Comparison of ENCODE assay signal across 8 mouse cellular contexts in genomic region chr15:98608784-98609250, GRCm38 (mm10). TPM values are rescaled to one million over a fixed set of nuclear protein-coding genes. Genes with fewer than 3 reads are reported as not detected.
DNase-seq lines count a peak whose midpoint lies in the region; ATAC-seq and TF ChIP-seq lines count a peak whose summit lies in the region.

No protein-coding gene starts in this region.

- no peak for TF ChIP-seq POLR2A in ES-Bruce4 (IDR thresholded peaks at IDR 0.05; ENCODE audit: insufficient read depth, low read length)

- peak; percentile 74 for DNase-seq in forebrain, embryonic 11.5 days (ENCODE audit: low spot score)
- DNase-seq in lung, postnatal 4 days = peak; percentile 41 to 43
- DNase-seq in thymus, adult 18-20 months = peak; percentile 30 to 50
- DNase-seq in layer of hippocampus, postnatal 36 days = no peak

- peaks cover 13% of the 10 kb centered on the region for H3K27me3 ChIP-seq in erythroblast, embryonic 14.5 days (ENCODE audit: control insufficient read depth)
- H3K27me3 ChIP-seq in ES-Bruce4 (ENCODE audit: control insufficient read depth, insufficient read depth, low read length, poor library complexity, severe bottlenecking) = peaks cover 10% of the 10 kb centered on the region
- no peaks in the 10 kb centered on the region for H3K27me3 ChIP-seq in forebrain, embryonic 11.5 days (ENCODE audit: control insufficient read depth, insufficient read depth, low read length)
- no peaks in the 10 kb centered on the region for H3K27me3 ChIP-seq in intestine, postnatal 0 days (replicated peaks; ENCODE audit: control insufficient read depth, insufficient read depth, low read length)

- H3K9me3 ChIP-seq in erythroblast, embryonic 14.5 days (ENCODE audit: control insufficient read depth, low read length) = peaks cover 11% of the 10 kb centered on the region
- H3K9me3 ChIP-seq in ES-Bruce4 (replicated peaks; ENCODE audit: control insufficient read depth, insufficient read depth, low read length, poor library complexity, severe bottlenecking) = no peaks in the 10 kb centered on the region
- no peaks in the 10 kb centered on the region for H3K9me3 ChIP-seq in forebrain, embryonic 11.5 days (ENCODE audit: control insufficient read depth, low read length)
- no peaks in the 10 kb centered on the region for H3K9me3 ChIP-seq in intestine, postnatal 0 days (ENCODE audit: control insufficient read depth)

- peak overlapping the region; percentile 86 for H3K4me3 ChIP-seq in erythroblast, embryonic 14.5 days (replicated peaks)
- H3K4me3 ChIP-seq in ES-Bruce4 (ENCODE audit: low read depth, low read length) = peak overlapping the region; percentile 79
- H3K4me3 ChIP-seq in forebrain, embryonic 11.5 days (ENCODE audit: low read depth, low read length) = peak overlapping the region; percentile 84
- H3K4me3 ChIP-seq in intestine, postnatal 0 days (ENCODE audit: low read depth, low read length) = peak overlapping the region; percentile 86

- WGBS in forebrain, embryonic 11.5 days = under 1% methylated on average over 14 of the region's 26 CpGs
- WGBS in intestine, postnatal 0 days = 1% methylated on average over 12 of the region's 26 CpGs

- H3K36me3 ChIP-seq in erythroblast, embryonic 14.5 days (ENCODE audit: control insufficient read depth) = peaks cover 31% of the 10 kb centered on the region
- H3K36me3 ChIP-seq in ES-Bruce4 (ENCODE audit: control insufficient read depth, insufficient read depth, low read length, poor library complexity, severe bottlenecking) = no peaks in the 10 kb centered on the region
- peaks cover 1% of the 10 kb centered on the region; the same call in 1 of the 2 replicates for H3K36me3 ChIP-seq in forebrain, embryonic 11.5 days (ENCODE audit: control insufficient read depth, insufficient read depth, low read length)
- H3K36me3 ChIP-seq in intestine, postnatal 0 days (ENCODE audit: control insufficient read depth, insufficient read depth) = peaks cover 10% of the 10 kb centered on the region; the same call in 1 of the 2 replicates

- peak overlapping the region; percentile 85 for H3K9ac ChIP-seq in ES-Bruce4 (ENCODE audit: low read depth, poor library complexity, severe bottlenecking)
- H3K9ac ChIP-seq in forebrain, embryonic 11.5 days (ENCODE audit: low read length) = peak overlapping the region; percentile 92
- H3K9ac ChIP-seq in intestine, postnatal 0 days (ENCODE audit: low read depth, low read length) = peak overlapping the region; percentile 90

- H3K4me1 ChIP-seq in erythroblast, embryonic 14.5 days (ENCODE audit: control insufficient read depth) = peaks cover 69% of the 10 kb centered on the region
- no peaks in the 10 kb centered on the region for H3K4me1 ChIP-seq in ES-Bruce4 (ENCODE audit: control insufficient read depth, insufficient read depth, low read length)
- peaks cover 19% of the 10 kb centered on the region; the same call in 1 of the 2 replicates for H3K4me1 ChIP-seq in forebrain, embryonic 11.5 days (replicated peaks; ENCODE audit: control insufficient read depth, insufficient read depth, low read length)
- H3K4me1 ChIP-seq in intestine, postnatal 0 days (replicated peaks; ENCODE audit: control insufficient read depth, insufficient read depth, low read length) = peaks cover 3% of the 10 kb centered on the region; the same call in 1 of the 2 replicates

- no peak for TF ChIP-seq CTCF in ES-Bruce4 (IDR thresholded peaks at IDR 0.05; ENCODE audit: low read depth, low read length)
- no peak for TF ChIP-seq CTCF in intestine, postnatal 0 days (IDR thresholded peaks at IDR 0.05; ENCODE audit: low read depth)

- H3K4me2 ChIP-seq in forebrain, embryonic 11.5 days (ENCODE audit: low read depth, low read length, severe bottlenecking) = peak overlapping the region; percentile 93
- peak overlapping the region; percentile 78 for H3K4me2 ChIP-seq in intestine, postnatal 0 days (replicated peaks; ENCODE audit: low read depth)

- H3K27ac ChIP-seq in ES-Bruce4 (ENCODE audit: insufficient read depth, low read length) = no peak overlapping the region
- peak overlapping the region; percentile 76 for H3K27ac ChIP-seq in forebrain, embryonic 11.5 days (ENCODE audit: low read depth, low read length)
- H3K27ac ChIP-seq in intestine, postnatal 0 days (ENCODE audit: low read depth, low read length) = peak overlapping the region; percentile 97

- no peak; the same call in 1 of the 2 replicates for ATAC-seq in erythroblast, adult 5-6 weeks (replicated peaks; ENCODE audit: low FRiP score, poor library complexity, severe bottlenecking)
- ATAC-seq in forebrain, embryonic 11.5 days (replicated peaks; ENCODE audit: low FRiP score) = peak; percentile 18
- ATAC-seq in intestine, postnatal 0 days = peak; percentile 43

- no peak for TF ChIP-seq EP300 in ES-Bruce4 (IDR thresholded peaks at IDR 0.05; ENCODE audit: insufficient read depth, low read depth, low read length)

RNA-seq across cellular contexts. Expression of gene Adcy6, which starts 1.1 kb away (rescaled TPM):
- polyA plus RNA-seq in erythroblast, embryonic 14.5 days (2012) = 1.6 TPM in 2 replicates
- 4.8 and 26.8 TPM in 2 replicates for total RNA-seq in erythroblast, adult 5-6 weeks (2015; ENCODE audit: low replicate concordance)
- total RNA-seq in erythroblast, adult 5-6 weeks (2017; ENCODE audit: low replicate concordance) = 33.2 and 42.9 TPM in 2 replicates
- polyA plus RNA-seq in ES-Bruce4 (2011; ENCODE audit: insufficient read depth, insufficient read length, low read depth, missing spikeins) = 12.5 and 12.8 TPM in 2 replicates
- polyA plus RNA-seq in forebrain, embryonic 11.5 days (2014; fragmentation: Nextera tagmentation; extraction: Ambion mirVana) = 11.2 and 12.3 TPM in 2 replicates
- 10.6 and 11.1 TPM in 2 replicates for polyA plus RNA-seq in intestine, postnatal 0 days (2015; fragmentation: Nextera tagmentation; extraction: Ambion mirVana)
- 10 to 100 TPM; 43.7 to 48.8 TPM for total RNA-seq in layer of hippocampus, postnatal 36 days (2021)

RNA-seq across cellular contexts. Expression of gene Cacnb3, which starts 21.8 kb away (rescaled TPM):
- not detected in 2 replicates for polyA plus RNA-seq in erythroblast, embryonic 14.5 days (2012)
- not detected in 2 replicates for total RNA-seq in erythroblast, adult 5-6 weeks (2015; ENCODE audit: low replicate concordance)
- not detected in 2 replicates for total RNA-seq in erythroblast, adult 5-6 weeks (2017; ENCODE audit: low replicate concordance)
- 16.8 and 18.7 TPM in 2 replicates for polyA plus RNA-seq in ES-Bruce4 (2011; ENCODE audit: insufficient read depth, insufficient read length, low read depth, missing spikeins)
- polyA plus RNA-seq in forebrain, embryonic 11.5 days (2014; fragmentation: Nextera tagmentation; extraction: Ambion mirVana) = 45.3 and 46.9 TPM in 2 replicates
- 9.3 and 10.3 TPM in 2 replicates for polyA plus RNA-seq in intestine, postnatal 0 days (2015; fragmentation: Nextera tagmentation; extraction: Ambion mirVana)
- total RNA-seq in layer of hippocampus, postnatal 36 days (2021) = 100 to 1,000 TPM; 198 to 206 TPM

RNA-seq across cellular contexts. Expression of gene 4930415O20Rik, which starts 38.0 kb away (rescaled TPM):
- not detected in 2 replicates for polyA plus RNA-seq in erythroblast, embryonic 14.5 days (2012)
- total RNA-seq in erythroblast, adult 5-6 weeks (2015; ENCODE audit: low replicate concordance) = not detected in 2 replicates
- not detected in 2 replicates for total RNA-seq in erythroblast, adult 5-6 weeks (2017; ENCODE audit: low replicate concordance)
- polyA plus RNA-seq in ES-Bruce4 (2011; ENCODE audit: insufficient read depth, insufficient read length, low read depth, missing spikeins) = 1.7 and 2.6 TPM in 2 replicates
- polyA plus RNA-seq in forebrain, embryonic 11.5 days (2014; fragmentation: Nextera tagmentation; extraction: Ambion mirVana) = not detected in 2 replicates
- polyA plus RNA-seq in intestine, postnatal 0 days (2015; fragmentation: Nextera tagmentation; extraction: Ambion mirVana) = not detected in 2 replicates
- total RNA-seq in layer of hippocampus, postnatal 36 days (2021) = not detected

RNA-seq across cellular contexts. Expression of gene Ccnt1, which starts 38.1 kb away (rescaled TPM):
- 0.41 and 0.61 TPM in 2 replicates for polyA plus RNA-seq in erythroblast, embryonic 14.5 days (2012)
- 23.8 and 41.1 TPM in 2 replicates for total RNA-seq in erythroblast, adult 5-6 weeks (2015; ENCODE audit: low replicate concordance)
- total RNA-seq in erythroblast, adult 5-6 weeks (2017; ENCODE audit: low replicate concordance) = 37.2 and 38.3 TPM in 2 replicates
- 66.8 and 73.1 TPM in 2 replicates for polyA plus RNA-seq in ES-Bruce4 (2011; ENCODE audit: insufficient read depth, insufficient read length, low read depth, missing spikeins)
- 62.2 and 67.0 TPM in 2 replicates for polyA plus RNA-seq in forebrain, embryonic 11.5 days (2014; fragmentation: Nextera tagmentation; extraction: Ambion mirVana)
- 21.1 and 25.0 TPM in 2 replicates for polyA plus RNA-seq in intestine, postnatal 0 days (2015; fragmentation: Nextera tagmentation; extraction: Ambion mirVana)
- total RNA-seq in layer of hippocampus, postnatal 36 days (2021) = 10 to 100 TPM; 37.5 to 49.6 TPM

RNA-seq across cellular contexts. Expression of gene Ddx23, which starts 53.9 kb away (rescaled TPM):
- polyA plus RNA-seq in erythroblast, embryonic 14.5 days (2012) = 7.9 and 8.4 TPM in 2 replicates
- 9.4 and 10.4 TPM in 2 replicates for total RNA-seq in erythroblast, adult 5-6 weeks (2015; ENCODE audit: low replicate concordance)
- total RNA-seq in erythroblast, adult 5-6 weeks (2017; ENCODE audit: low replicate concordance) = 32.3 and 40.2 TPM in 2 replicates
- polyA plus RNA-seq in ES-Bruce4 (2011; ENCODE audit: insufficient read depth, insufficient read length, low read depth, missing spikeins) = 121 TPM in 2 replicates
- polyA plus RNA-seq in forebrain, embryonic 11.5 days (2014; fragmentation: Nextera tagmentation; extraction: Ambion mirVana) = 24.2 and 31.2 TPM in 2 replicates
- polyA plus RNA-seq in intestine, postnatal 0 days (2015; fragmentation: Nextera tagmentation; extraction: Ambion mirVana) = 9.0 and 11.7 TPM in 2 replicates
- 10 to 100 TPM; 87.5 to 92.0 TPM for total RNA-seq in layer of hippocampus, postnatal 36 days (2021)

Comparison
In these comparisons a context has a peak if more than half of its experiments do, and no peak if none do; other contexts are left out.
1. DNase-seq: peak in forebrain, embryonic 11.5 days (single experiment), lung, postnatal 4 days (2 of 2) and thymus, adult 18-20 months (2 of 2); none in layer of hippocampus, postnatal 36 days (0 of 2).
2. RNA of gene Cacnb3, which starts 21.8 kb away (polyA plus RNA-seq): 45.3 to 46.9 TPM in forebrain, embryonic 11.5 days, 16.8 to 18.7 TPM in ES-Bruce4 and 9.3 to 10.3 TPM in intestine, postnatal 0 days; not detected in erythroblast, embryonic 14.5 days; every median in the first group is over 10 times any median in the second.
3. Peak in every context shown above with its lines, with median percentiles within 50 percentile points of each other: H3K4me3 ChIP-seq and H3K9ac ChIP-seq.